Mouse (Mus musculus) ES-Bruce4 (cell line): Measurements from ENCODE around the gene Dcst1.

ENCODE experiments used
- CTCF ChIP-seq: IDR thresholded peaks from one replicate; pipeline ENCODE4 v1.8.1; 2011; ENCODE audit warnings: low read depth, low read length
- EP300 ChIP-seq: IDR thresholded peaks from 2 replicates; pipeline ENCODE4 v1.6.1; 2011; ENCODE audit warnings: low read depth, low read length; ENCODE audit not compliant: insufficient read depth

DNA sequence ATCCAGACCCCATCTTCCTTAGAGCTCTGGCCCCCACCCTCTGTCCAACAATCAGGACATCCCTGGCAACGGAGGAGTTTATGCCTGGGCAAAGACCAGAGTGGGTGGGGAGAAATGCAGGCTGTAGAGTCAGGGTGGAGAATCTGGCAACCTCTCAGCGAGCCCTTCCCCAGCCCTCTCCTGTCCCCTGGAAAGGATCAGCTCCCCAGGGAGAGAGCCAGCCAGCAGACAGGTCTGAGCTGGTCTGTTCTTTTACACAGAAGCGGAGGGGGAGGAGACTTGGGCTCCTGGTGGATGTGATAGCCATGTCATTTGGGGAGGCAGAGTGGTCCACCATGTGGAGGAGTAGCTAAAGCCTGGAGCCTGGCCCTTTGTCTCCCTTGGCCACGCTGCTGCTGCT lies 36.4 kb downstream of the Dcst1 start:
- TF ChIP-seq CTCF (no peak), EP300 (peak; percentile 75; the same call in 1 of the 2 replicates)
